Mouse (Mus musculus) heart, embryonic 13.5 days (tissue): ENCODE measurements around the gene Lrrn4cl. TPM values are rescaled to one million over a fixed set of nuclear protein-coding genes. Genes with fewer than 3 reads are reported as not detected.

ENCODE experiments used
- ATAC-seq: fragments of 200-750 bp; cut with Nextera tagmentation; 2 replicates; pipeline ENCODE4 v1.8.0; 2017; ENCODE audit warnings: moderate TSS enrichment; ENCODE audit not compliant: insufficient number of reproducible peaks, low FRiP score, low TSS enrichment; ENCODE audit errors: extremely low read depth
- H3K27ac ChIP-seq: fragments of 300-500 bp; sonication (generic); replicated peaks from 2 replicates; pipeline ENCODE4 v1.5.1; 2015; ENCODE audit warnings: moderate library complexity, mild to moderate bottlenecking, inconsistent platforms
- H3K27me3 ChIP-seq: fragments of 300-500 bp; sonication (generic); replicated peaks from 2 replicates; pipeline ENCODE4 v1.6.1; 2015; ENCODE audit warnings: mild to moderate bottlenecking, inconsistent platforms
- H3K36me3 ChIP-seq: fragments of 300-500 bp; sonication (generic); 2 replicates; pipeline ENCODE4 v1.6.1; 2015; ENCODE audit warnings: mild to moderate bottlenecking, inconsistent platforms
- H3K4me1 ChIP-seq: fragments of 300-500 bp; sonication (generic); 2 replicates; pipeline ENCODE4 v1.6.1; 2015; ENCODE audit warnings: inconsistent platforms
- H3K4me2 ChIP-seq: fragments of 300-500 bp; sonication (generic); 2 replicates; pipeline ENCODE4 v1.6.1; 2015; ENCODE audit warnings: inconsistent platforms, mild to moderate bottlenecking, moderate library complexity
- H3K4me3 ChIP-seq: fragments of 300-500 bp; sonication (generic); 2 replicates; pipeline ENCODE4 v1.5.1; 2015; ENCODE audit warnings: moderate library complexity, mild to moderate bottlenecking, inconsistent platforms
- H3K9ac ChIP-seq: fragments of 300-500 bp; sonication (generic); 2 replicates; pipeline ENCODE4 v1.6.1; 2015; ENCODE audit warnings: inconsistent platforms, mild to moderate bottlenecking, moderate library complexity
- H3K9me3 ChIP-seq: fragments of 300-500 bp; sonication (generic); 2 replicates; pipeline ENCODE4 v1.6.1; 2016; ENCODE audit warnings: inconsistent platforms
- WGBS: fragments of 180-500 bp; shearing (Covaris S2); methylation state at CpG from one replicate; pipeline ENCODE4 v1.1.7; 2015; ENCODE audit warnings: mixed read lengths; 5-methylcytosine and 5-hydroxymethylcytosine counted together
- microRNA-seq: library from miRNA; unstranded; fragments of <30 nt; microRNA quantifications from one replicate; pipeline ENCODE4, GENCODE M21; 2016
- polyA plus RNA-seq: library from polyadenylated mRNA; unstranded; fragments of >200 nt; fragmentation: Nextera tagmentation; extraction: Ambion mirVana; gene quantifications from 2 replicates; pipeline ENCODE4 v1.2.1, GENCODE M21; 2015

The Lrrn4cl gene
- polyA plus RNA-seq, 1 experiment from 2014 or later = 0.88 TPM

- Histone ChIP-seq H3K4me2 (peak overlapping the region; percentile 83), H3K27ac (0 out of 2 replicates have a peak overlapping the region, but pooled peaks have one; percentile 89), H3K27me3 (no peaks in the 10 kb centered on the region), H3K9ac (peak overlapping the region; percentile 96), H3K9me3 (no peaks in the 10 kb centered on the region), H3K36me3 (peaks cover 52% of the 10 kb centered on the region), H3K4me3 (peak overlapping the region; percentile 97), H3K4me1 (peaks cover 26% of the 10 kb centered on the region)
- no peak for ATAC-seq
- WGBS = 39% methylated on average over 3 of the region's 3 CpGs
These were observed 48.5 kb downstream of the Lrrn4cl start for GRCm38 (mm10) chr19:8899079-8899478.

GRCm38 (mm10) chr19:8903412-8903811 lies 52.8 kb downstream of the Lrrn4cl start:
- Histone ChIP-seq H3K27me3 (no peaks in the 10 kb centered on the region), H3K9ac (no peak overlapping the region), H3K36me3 (peaks cover 66% of the 10 kb centered on the region), H3K27ac (no peak overlapping the region), H3K9me3 (no peaks in the 10 kb centered on the region), H3K4me1 (peaks cover 11% of the 10 kb centered on the region), H3K4me2 (no peak overlapping the region), H3K4me3 (no peak overlapping the region)
- WGBS = 90% methylated on average over 5 of the region's 5 CpGs
- ATAC-seq = no peak

Small RNA genes lying within 50 kb of the gene (microRNA-seq; reads per million reads assigned to microRNA genes)
- not detected for gene Mir5136

Other genes starting within 250 kb of the Lrrn4cl start
- gene Slc22a6, start 232.7 kb upstream of the Lrrn4cl start, polyA plus RNA-seq = not detected in 2 replicates
- gene Chrm1, start 187.0 kb upstream of the Lrrn4cl start, polyA plus RNA-seq = 0.04 TPM in 1 of 2 replicates, not detected in the other
- gene Slc3a2, start 127.4 kb upstream of the Lrrn4cl start, polyA plus RNA-seq = 72.8 and 74.8 TPM in 2 replicates
- gene Wdr74, start 114.9 kb upstream of the Lrrn4cl start, polyA plus RNA-seq = 54.1 and 60.0 TPM in 2 replicates
- 1.3 and 1.4 TPM in 2 replicates for gene 1700092M07Rik, start 110.0 kb upstream of the Lrrn4cl start, polyA plus RNA-seq
- 81.1 and 87.5 TPM in 2 replicates for gene Stx5a, start 109.4 kb upstream of the Lrrn4cl start, polyA plus RNA-seq
- 123 and 124 TPM in 2 replicates for gene Nxf1, start 93.7 kb upstream of the Lrrn4cl start, polyA plus RNA-seq
- 154 and 167 TPM in 2 replicates for gene Tmem223, start 79.8 kb upstream of the Lrrn4cl start, polyA plus RNA-seq
- 54.5 and 60.7 TPM in 2 replicates for gene Tmem179b, start 76.3 kb upstream of the Lrrn4cl start, polyA plus RNA-seq
- 18.2 and 19.6 TPM in 2 replicates for gene Taf6l, start 64.4 kb upstream of the Lrrn4cl start, polyA plus RNA-seq
- gene Polr2g, start 52.2 kb upstream of the Lrrn4cl start, polyA plus RNA-seq = 129 and 143 TPM in 2 replicates
- gene Zbtb3, start 48.2 kb upstream of the Lrrn4cl start, polyA plus RNA-seq = 3.7 and 3.9 TPM in 2 replicates
- 32.9 and 38.9 TPM in 2 replicates for gene Ttc9c, start 31.4 kb upstream of the Lrrn4cl start, polyA plus RNA-seq
- gene Hnrnpul2, start 30.8 kb upstream of the Lrrn4cl start, polyA plus RNA-seq = 2.9 TPM in 2 replicates
- not detected in 2 replicates for gene AC129217.1, start 21.0 kb upstream of the Lrrn4cl start, polyA plus RNA-seq
- gene Bscl2, start 13.3 kb upstream of the Lrrn4cl start, polyA plus RNA-seq = 44.6 and 45.3 TPM in 2 replicates
- 2.2 TPM in 2 replicates for gene Gng3, start 11.6 kb upstream of the Lrrn4cl start, polyA plus RNA-seq
- 112 and 139 TPM in 2 replicates for gene Ubxn1, start 20.7 kb downstream of the Lrrn4cl start, polyA plus RNA-seq
- gene Uqcc3, start 30.2 kb downstream of the Lrrn4cl start, polyA plus RNA-seq = 56.6 and 62.6 TPM in 2 replicates
- 48.2 and 49.5 TPM in 2 replicates for gene Lbhd1, start 33.0 kb downstream of the Lrrn4cl start, polyA plus RNA-seq
- not detected in 2 replicates for gene Gm49403, start 33.2 kb downstream of the Lrrn4cl start, polyA plus RNA-seq
- gene 1810009A15Rik, start 38.1 kb downstream of the Lrrn4cl start, polyA plus RNA-seq = 61.9 and 71.3 TPM in 2 replicates
- not detected in 2 replicates for gene Gm49416, start 38.2 kb downstream of the Lrrn4cl start, polyA plus RNA-seq
- gene Ints5, start 42.2 kb downstream of the Lrrn4cl start, polyA plus RNA-seq = 23.9 and 25.5 TPM in 2 replicates
- gene Ganab, start 47.3 kb downstream of the Lrrn4cl start, polyA plus RNA-seq = 63.5 and 63.8 TPM in 2 replicates
- gene B3gat3, start 69.6 kb downstream of the Lrrn4cl start, polyA plus RNA-seq = 40.6 and 41.4 TPM in 2 replicates
- gene Rom1, start 78.6 kb downstream of the Lrrn4cl start, polyA plus RNA-seq = 2.4 and 2.7 TPM in 2 replicates
- gene Eml3, start 78.8 kb downstream of the Lrrn4cl start, polyA plus RNA-seq = 14.4 and 14.9 TPM in 2 replicates
- 83.6 and 88.0 TPM in 2 replicates for gene Mta2, start 91.1 kb downstream of the Lrrn4cl start, polyA plus RNA-seq
- gene Tut1, start 103.1 kb downstream of the Lrrn4cl start, polyA plus RNA-seq = 16.3 and 17.1 TPM in 2 replicates
- 251 and 281 TPM in 2 replicates for gene Eef1g, start 116.3 kb downstream of the Lrrn4cl start, polyA plus RNA-seq
- 22.8 TPM in 2 replicates for gene Ahnak, start 138.5 kb downstream of the Lrrn4cl start, polyA plus RNA-seq
- gene Scgb1a1, start 237.2 kb downstream of the Lrrn4cl start, polyA plus RNA-seq = not detected in 2 replicates